Mouse (Mus musculus) hindbrain, embryonic 16.5 days (tissue): ENCODE measurements around the gene Rgs3. TPM values are rescaled to one million over a fixed set of nuclear protein-coding genes. Genes with fewer than 3 reads are reported as not detected.

ENCODE experiments used
- ATAC-seq: fragments of 200-750 bp; cut with Nextera tagmentation; 2 replicates; pipeline ENCODE4 v1.8.0; 2017; ENCODE audit warnings: moderate TSS enrichment, moderate library complexity
- H3K27ac ChIP-seq: fragments of 300-500 bp; sonication (generic); 2 replicates; pipeline ENCODE4 v1.5.1; 2014; ENCODE audit warnings: low read depth, mild to moderate bottlenecking, control low read depth, low read length, moderate library complexity
- H3K27me3 ChIP-seq: fragments of 300-500 bp; sonication (generic); replicated peaks from 2 replicates; pipeline ENCODE4 v1.6.1; 2014; ENCODE audit warnings: low read length; ENCODE audit not compliant: control insufficient read depth, insufficient read depth
- H3K36me3 ChIP-seq: fragments of 300-500 bp; sonication (generic); 2 replicates; pipeline ENCODE4 v1.6.1; 2014; ENCODE audit warnings: mild to moderate bottlenecking, low read length, moderate library complexity, mixed read lengths; ENCODE audit not compliant: control insufficient read depth, insufficient read depth
- H3K4me1 ChIP-seq: fragments of 300-500 bp; sonication (generic); 2 replicates; pipeline ENCODE4 v1.6.1; 2014; ENCODE audit warnings: low read depth, low read length; ENCODE audit not compliant: control insufficient read depth, insufficient read depth
- H3K4me2 ChIP-seq: fragments of 300-500 bp; sonication (generic); 2 replicates; pipeline ENCODE4 v1.6.1; 2014; ENCODE audit warnings: mild to moderate bottlenecking, low read length, control low read depth, moderate library complexity
- H3K4me3 ChIP-seq: fragments of 300-500 bp; sonication (generic); 2 replicates; pipeline ENCODE4 v1.5.1; 2014; ENCODE audit warnings: mild to moderate bottlenecking, low read length, control low read depth, moderate library complexity
- H3K9ac ChIP-seq: fragments of 300-500 bp; sonication (generic); 2 replicates; pipeline ENCODE4 v1.6.1; 2014; ENCODE audit warnings: low read depth, mild to moderate bottlenecking, control low read depth, low read length, moderate library complexity
- H3K9me3 ChIP-seq: fragments of 300-500 bp; sonication (generic); 2 replicates; pipeline ENCODE4 v1.6.1; 2014; ENCODE audit warnings: mild to moderate bottlenecking, low read length, moderate library complexity; ENCODE audit not compliant: control insufficient read depth
- WGBS: fragments of 180-500 bp; shearing (Covaris S2); extraction: QIAGEN DNeasy Blood & Tissue Kit; methylation state at CpG from one replicate; pipeline ENCODE4 v1.1.7; 2014; 5-methylcytosine and 5-hydroxymethylcytosine counted together
- polyA plus RNA-seq: library from polyadenylated mRNA; unstranded; fragments of >200 nt; fragmentation: Nextera tagmentation; extraction: Ambion mirVana; gene quantifications from 2 replicates; pipeline ENCODE4 v1.2.1, GENCODE M21; 2015

The Rgs3 gene
- polyA plus RNA-seq, 1 experiment from 2014 or later, result 58.1 TPM

- Histone ChIP-seq H3K36me3 (no peaks in the 10 kb centered on the region), H3K27me3 (no peaks in the 10 kb centered on the region), H3K4me1 (peaks cover 14% of the 10 kb centered on the region), H3K4me2 (no peak overlapping the region), H3K9me3 (no peaks in the 10 kb centered on the region), H3K4me3 (no peak overlapping the region), H3K27ac (peak overlapping the region; percentile 46; the same call in 1 of the 2 replicates), H3K9ac (no peak overlapping the region; the same call in 1 of the 2 replicates)
- peak; percentile 24; the same call in 1 of the 2 replicates for ATAC-seq
- WGBS, result 17% methylated on average over 9 of the region's 9 CpGs
These were observed 47.7 kb downstream of the Rgs3 start for GRCm38 (mm10) chr4:62607345-62607744.

GRCm38 (mm10) chr4:62607805-62608204, 48.2 kb downstream of the Rgs3 start:
- Histone ChIP-seq H3K27ac (peak overlapping the region; percentile 46; the same call in 1 of the 2 replicates), H3K4me3 (no peak overlapping the region), H3K4me1 (peaks cover 19% of the 10 kb centered on the region), H3K27me3 (no peaks in the 10 kb centered on the region), H3K4me2 (no peak overlapping the region), H3K36me3 (no peaks in the 10 kb centered on the region), H3K9me3 (no peaks in the 10 kb centered on the region), H3K9ac (no peak overlapping the region; the same call in 1 of the 2 replicates)
- WGBS, result 51% methylated on average over 6 of the region's 6 CpGs
- no peak for ATAC-seq

GRCm38 (mm10) chr4:62609333-62609732, 49.7 kb downstream of the Rgs3 start:
- Histone ChIP-seq H3K4me3 (no peak overlapping the region), H3K27ac (no peak overlapping the region), H3K4me1 (peaks cover 34% of the 10 kb centered on the region), H3K27me3 (no peaks in the 10 kb centered on the region), H3K4me2 (no peak overlapping the region), H3K36me3 (no peaks in the 10 kb centered on the region), H3K9ac (no peak overlapping the region), H3K9me3 (no peaks in the 10 kb centered on the region)
- 80% methylated on average over 4 of the region's 4 CpGs for WGBS
- ATAC-seq, result no peak

- Histone ChIP-seq H3K27me3 (no peaks in the 10 kb centered on the region), H3K9me3 (no peaks in the 10 kb centered on the region), H3K4me3 (no peak overlapping the region), H3K9ac (no peak overlapping the region), H3K36me3 (no peaks in the 10 kb centered on the region), H3K4me2 (no peak overlapping the region), H3K4me1 (peaks cover 37% of the 10 kb centered on the region), H3K27ac (no peak overlapping the region)
- WGBS, result 37% methylated on average over 16 of the region's 16 CpGs
- no peak for ATAC-seq
These were observed 50.6 kb downstream of the Rgs3 start for GRCm38 (mm10) chr4:62610142-62610675.

GRCm38 (mm10) chr4:62612601-62613501, 53.2 kb downstream of the Rgs3 start:
- WGBS, result 21% methylated on average over 22 of the region's 22 CpGs
- ATAC-seq, result peak; percentile 93
- H3K27me3 ChIP-seq, result no peaks in the 10 kb centered on the region
- H3K4me2 ChIP-seq, result peak overlapping the region; percentile 26
- H3K9me3 ChIP-seq, result no peaks in the 10 kb centered on the region
- H3K36me3 ChIP-seq, result no peaks in the 10 kb centered on the region
- H3K4me1 ChIP-seq, result peaks cover 23% of the 10 kb centered on the region
- peak overlapping the region; percentile 76 for H3K27ac ChIP-seq
- peak overlapping the region; percentile 24 for H3K9ac ChIP-seq
- no peak overlapping the region for H3K4me3 ChIP-seq

- Histone ChIP-seq H3K4me2 (no peak overlapping the region; the same call in 1 of the 2 replicates), H3K36me3 (no peaks in the 10 kb centered on the region), H3K9me3 (no peaks in the 10 kb centered on the region), H3K27me3 (no peaks in the 10 kb centered on the region), H3K4me1 (peaks cover 23% of the 10 kb centered on the region), H3K4me3 (no peak overlapping the region), H3K9ac (no peak overlapping the region), H3K27ac (peak overlapping the region; percentile 76)
- 36% methylated on average over 13 of the region's 13 CpGs for WGBS
- ATAC-seq, result no peak
These were observed 54.2 kb downstream of the Rgs3 start for GRCm38 (mm10) chr4:62613646-62614365.

- H3K27me3 ChIP-seq, result no peaks in the 10 kb centered on the region
- peaks cover 28% of the 10 kb centered on the region for H3K4me1 ChIP-seq
- ATAC-seq, result no peak
- no peak overlapping the region for H3K9ac ChIP-seq
- no peaks in the 10 kb centered on the region for H3K9me3 ChIP-seq
- H3K4me3 ChIP-seq, result no peak overlapping the region
- WGBS, result 81% methylated on average over 9 of the region's 9 CpGs
- H3K27ac ChIP-seq, result no peak overlapping the region
- H3K36me3 ChIP-seq, result no peaks in the 10 kb centered on the region
- H3K4me2 ChIP-seq, result no peak overlapping the region
These were observed 58.3 kb downstream of the Rgs3 start for GRCm38 (mm10) chr4:62617856-62618440.

GRCm38 (mm10) chr4:62619232-62619964, 59.8 kb downstream of the Rgs3 start:
- Histone ChIP-seq H3K36me3 (no peaks in the 10 kb centered on the region), H3K4me2 (peak overlapping the region; percentile 31), H3K4me3 (peak overlapping the region; percentile 26), H3K27me3 (no peaks in the 10 kb centered on the region), H3K27ac (peak overlapping the region; percentile 48), H3K9me3 (no peaks in the 10 kb centered on the region), H3K9ac (peak overlapping the region; percentile 54), H3K4me1 (peaks cover 14% of the 10 kb centered on the region)
- 17% methylated on average over 16 of the region's 16 CpGs for WGBS
- ATAC-seq, result peak; percentile 69
